Mouse (Mus musculus): ENCODE data around the gene Map3k15. TPM values are rescaled to one million over a fixed set of nuclear protein-coding genes. Genes with fewer than 3 reads are reported as not detected.

Gene Map3k15
- polyA plus RNA-seq, 1 experiment from 2014 or later: 1.8 TPM

DNA sequence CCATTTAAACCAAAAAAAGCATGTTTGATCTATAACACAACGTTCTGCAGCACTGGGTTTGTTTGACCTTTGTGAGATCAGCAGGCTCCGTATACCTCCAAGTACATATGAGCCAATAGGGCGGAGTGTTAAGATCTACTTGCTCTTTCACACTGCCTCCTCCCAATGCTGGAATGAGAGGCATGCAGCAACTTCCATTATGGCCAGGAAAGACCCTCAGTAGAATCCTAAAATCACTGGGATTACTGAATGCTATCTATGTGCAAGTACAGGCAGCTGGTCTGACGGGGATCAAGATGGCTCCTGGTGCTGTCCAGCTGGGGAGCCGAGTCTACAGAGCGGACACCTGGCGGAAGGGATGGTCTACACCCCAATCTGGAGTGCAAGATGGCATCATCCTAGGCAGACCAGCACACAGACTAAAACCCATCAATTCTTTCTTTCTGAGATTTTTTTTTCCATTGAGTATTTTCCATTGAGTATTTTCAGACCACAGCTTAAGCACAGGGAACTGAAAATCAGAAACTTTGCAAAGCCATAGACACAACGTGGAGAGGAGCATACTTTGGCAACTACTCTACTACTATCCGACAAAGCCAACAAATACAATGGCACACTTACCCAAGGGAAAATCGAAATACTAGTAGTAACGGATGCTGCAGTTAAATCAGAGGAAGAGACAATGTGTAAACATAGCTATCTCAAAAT, 146.1 kb downstream of the Map3k15 start:
- ChIA-PET POLR2A (no interaction called here), CTCF (interaction anchor here (1.0 kb wide), 1 partner anchor 32 kb away, joined by 3 read pairs; no protein-coding TSS in a partner anchor)
- no peak for TF ChIP-seq CTCF (IDR thresholded peaks at IDR 0.05)
- peaks cover 9% of the 10 kb centered on the region for H3K27me3 ChIP-seq
- no peak for ATAC-seq
- in situ Hi-C loops (cut with MboI; ENCODE audit: low pct_unique_long_range_greater_than_20kb): no loop called here
- no peak for DNase-seq (ENCODE audit: low read depth, low spot score)

DNA sequence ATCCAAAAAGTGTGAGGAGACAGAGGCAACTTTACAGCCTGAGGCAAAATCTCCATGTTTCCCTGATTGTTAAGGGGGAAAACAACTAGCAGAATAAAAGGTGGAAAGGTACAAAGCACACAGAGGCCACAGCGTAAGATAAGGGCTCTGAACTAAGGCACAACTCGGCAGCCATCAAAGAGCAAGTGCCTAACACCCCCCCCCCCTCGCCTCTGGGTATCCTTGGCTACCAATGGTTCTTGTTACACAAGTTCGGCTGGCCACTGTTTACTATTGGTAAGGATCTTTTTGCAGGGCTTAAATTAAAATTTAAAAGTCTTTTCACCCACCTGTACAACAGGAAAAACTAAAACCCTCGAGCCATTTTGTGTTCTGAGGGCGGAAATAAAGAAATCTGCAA, 147.5 kb downstream of the Map3k15 start:
- H3K27me3 ChIP-seq: peaks cover 9% of the 10 kb centered on the region
- no peak for TF ChIP-seq CTCF (IDR thresholded peaks at IDR 0.05)
- in situ Hi-C loops (cut with MboI; ENCODE audit: low pct_unique_long_range_greater_than_20kb): no loop called here
- ChIA-PET POLR2A (no interaction called here), CTCF (no interaction called here)
- no peak for DNase-seq (ENCODE audit: low read depth, low spot score)
- no peak for ATAC-seq

DNA sequence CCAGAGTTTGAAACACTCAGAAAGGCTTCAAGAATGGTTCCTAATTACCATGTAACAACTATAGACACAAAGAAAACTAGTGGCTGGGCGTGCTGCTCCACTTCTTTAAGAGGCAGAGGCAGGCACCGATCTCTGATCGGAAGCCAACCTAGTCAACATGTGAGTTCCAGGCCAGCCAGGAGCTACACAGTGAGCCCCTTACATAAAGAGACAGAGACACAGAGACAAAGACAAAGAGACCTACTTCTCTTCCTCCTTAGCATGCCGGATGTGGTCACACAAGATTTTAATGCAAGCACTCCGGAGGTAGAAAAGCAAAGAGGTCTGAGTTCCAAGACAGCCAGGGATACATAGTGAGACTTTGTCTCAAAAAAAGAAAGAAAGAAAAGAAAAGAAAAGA, 147.9 kb downstream of the Map3k15 start:
- ATAC-seq (no peak), DNase-seq (ENCODE audit: low read depth, low spot score) (no peak)
- ChIA-PET POLR2A (no interaction called here), CTCF (interaction anchor here (0.8 to 1.4 kb wide), 3 partner anchors 19 to 259 kb away, joined by 3 to 4 read pairs (median 3); no protein-coding TSS in a partner anchor)
- no peak for TF ChIP-seq CTCF (IDR thresholded peaks at IDR 0.05)
- in situ Hi-C loops (cut with MboI; ENCODE audit: low pct_unique_long_range_greater_than_20kb): no loop called here
- peaks cover 9% of the 10 kb centered on the region for H3K27me3 ChIP-seq

DNA sequence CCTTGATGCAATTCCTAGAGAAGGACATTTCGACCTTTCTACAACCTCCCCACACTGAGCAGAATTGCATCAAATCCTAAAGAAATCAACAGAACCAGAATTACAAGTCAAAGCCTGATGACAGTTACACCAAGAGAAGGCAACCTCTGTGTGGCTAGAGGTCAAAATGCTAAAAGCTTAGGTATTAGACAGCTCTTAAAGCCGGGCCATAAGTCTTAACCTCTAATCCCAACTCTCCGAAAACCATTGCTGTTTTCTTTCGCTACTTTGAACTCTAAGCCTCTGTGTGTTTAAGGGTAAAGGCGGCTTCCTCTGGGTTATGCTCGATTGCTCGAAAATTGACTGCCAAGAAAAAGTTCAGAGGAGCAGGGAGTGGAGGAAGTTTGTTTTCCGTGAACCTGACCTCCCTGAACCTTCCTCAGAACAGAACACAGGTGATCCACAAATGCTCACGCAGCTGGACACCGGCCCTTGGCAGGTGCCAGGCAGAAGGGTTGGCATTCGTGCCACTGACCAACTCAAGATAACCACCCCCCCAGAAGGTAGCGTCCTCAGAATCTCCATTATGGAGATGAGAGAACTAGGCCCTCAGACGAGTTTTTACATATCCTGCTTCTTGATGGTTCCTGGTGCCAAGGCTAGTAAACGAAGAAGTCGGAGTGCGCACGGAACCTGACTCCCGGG, 149.1 kb downstream of the Map3k15 start:
- CTCF ChIA-PET: interaction anchor here (0.8 to 1.4 kb wide), 3 partner anchors 20 to 258 kb away, joined by 3 to 4 read pairs (median 3); no protein-coding TSS in a partner anchor
- in situ Hi-C loops (cut with MboI; ENCODE audit: low pct_unique_long_range_greater_than_20kb): no loop called here
- POLR2A ChIA-PET: interaction anchor here (0.7 to 1.2 kb wide), 2 partner anchors 9 to 17 kb away, joined by 3 read pairs; no protein-coding TSS in a partner anchor
- no peak for TF ChIP-seq CTCF (IDR thresholded peaks at IDR 0.05)
- peaks cover 9% of the 10 kb centered on the region for H3K27me3 ChIP-seq
- ATAC-seq (no peak), DNase-seq (ENCODE audit: low read depth, low spot score) (no peak)

DNA sequence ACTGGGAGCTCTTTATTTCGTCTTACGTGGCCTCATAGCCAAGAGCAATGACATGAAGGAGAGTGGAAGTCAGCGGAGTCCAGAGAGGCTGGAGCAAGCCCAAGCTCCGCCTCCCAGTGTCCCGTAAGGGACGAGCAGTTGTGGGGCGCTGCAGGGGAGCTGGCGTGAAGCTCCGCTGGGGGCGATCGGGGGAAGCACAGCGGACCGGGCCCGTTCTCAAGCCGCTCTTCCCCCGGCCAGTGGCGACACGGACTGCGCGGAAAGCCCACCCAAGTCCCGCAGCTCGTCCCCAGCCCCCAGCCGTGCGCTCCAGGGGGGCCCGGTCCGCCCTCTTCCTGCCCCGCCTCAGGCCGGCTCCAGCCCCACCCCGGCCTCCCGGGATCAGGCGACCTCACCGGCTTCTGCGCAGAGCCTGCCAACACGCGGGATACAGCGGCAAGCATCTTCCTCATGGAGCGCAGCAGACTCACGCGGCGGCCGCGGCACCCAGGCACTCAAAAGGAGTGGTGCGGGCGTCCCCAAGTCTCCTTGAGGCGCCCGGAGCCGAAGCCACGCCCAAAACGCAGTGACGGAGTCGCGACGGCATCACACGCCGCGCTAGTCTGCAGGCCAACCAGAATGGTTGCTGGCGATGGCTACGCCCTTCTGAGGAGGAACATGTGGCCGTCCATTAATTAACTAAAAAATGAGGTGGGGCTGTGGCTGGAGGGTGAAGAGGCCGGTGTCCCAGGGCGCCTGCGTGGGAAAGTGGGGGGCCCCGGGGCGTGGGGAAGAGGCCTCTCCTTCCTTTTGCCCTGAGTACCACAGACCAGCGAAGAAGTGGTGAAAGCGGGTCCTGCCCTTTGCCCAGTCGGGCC, 149.9 kb downstream of the Map3k15 start, which contains the start of gene Pdha1:
Gene Pdha1 (minus strand): TSS at position 553 of the 857 bp plus-strand sequence.
- TF ChIP-seq CTCF (IDR thresholded peaks at IDR 0.05): no peak
- peaks cover 5% of the 10 kb centered on the region for H3K27me3 ChIP-seq
- in situ Hi-C loops (cut with MboI; ENCODE audit: low pct_unique_long_range_greater_than_20kb): no loop called here
- POLR2A ChIA-PET: interaction anchor here (0.7 to 1.2 kb wide), 2 partner anchors 8 to 17 kb away, joined by 3 read pairs; no protein-coding TSS in a partner anchor
- peak; percentile 19 for DNase-seq (ENCODE audit: low read depth, low spot score)
- ATAC-seq: peak; percentile 97
- CTCF ChIA-PET: interaction anchor here (0.6 to 1.4 kb wide), 2 partner anchors 21 to 236 kb away, joined by 3 read pairs; no protein-coding TSS in a partner anchor

DNA sequence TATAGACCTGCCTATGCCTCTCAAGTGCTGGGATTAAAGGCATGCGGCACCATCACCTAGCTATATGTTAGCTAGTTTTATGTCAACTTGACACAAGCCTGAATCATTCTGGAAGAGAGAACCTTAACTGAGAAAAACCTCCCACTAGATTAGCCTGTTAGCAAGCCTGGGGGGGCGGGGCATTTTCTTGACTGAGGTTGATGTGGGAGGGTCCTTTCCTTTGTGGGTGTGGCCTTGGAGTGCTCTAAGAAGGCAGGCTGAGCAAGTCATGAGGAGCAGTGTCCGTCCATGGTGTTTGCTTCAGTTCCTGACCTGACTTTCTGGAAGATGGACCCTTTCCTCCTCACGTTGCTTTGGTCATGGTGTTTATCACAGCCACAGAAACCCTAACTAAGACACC, 158.6 kb downstream of the Map3k15 start:
- CTCF ChIA-PET: interaction anchor here (1.4 kb wide), 1 partner anchor 30 kb away, joined by 3 read pairs; no protein-coding TSS in a partner anchor
- TF ChIP-seq CTCF (IDR thresholded peaks at IDR 0.05): no peak
- POLR2A ChIA-PET: interaction anchor here (0.8 kb wide), 1 partner anchor 9 kb away, joined by 3 read pairs; no protein-coding TSS in a partner anchor
- DNase-seq (ENCODE audit: low read depth, low spot score) (no peak), ATAC-seq (no peak)
- in situ Hi-C loops (cut with MboI; ENCODE audit: low pct_unique_long_range_greater_than_20kb): no loop called here
- H3K27me3 ChIP-seq: no peaks in the 10 kb centered on the region

DNA sequence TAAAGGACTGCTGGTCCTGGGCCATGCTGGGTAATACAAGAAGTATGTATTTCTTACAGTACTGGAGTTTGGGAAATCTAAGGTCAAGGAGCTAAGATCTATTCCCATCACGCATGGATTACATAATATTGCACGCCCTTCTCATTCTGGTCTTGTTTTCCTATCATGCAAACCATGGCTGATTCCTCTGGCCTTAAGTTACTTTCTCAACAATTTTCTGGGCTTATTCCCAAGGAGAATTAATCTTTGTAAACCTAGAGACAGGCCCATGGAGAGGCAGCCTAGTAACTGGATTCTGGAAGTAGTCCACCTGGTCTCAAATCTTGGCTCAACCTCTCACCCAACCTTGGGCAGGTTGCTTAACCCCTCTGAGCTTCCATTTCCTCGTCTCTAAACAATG, 159.2 kb downstream of the Map3k15 start:
- POLR2A ChIA-PET: no interaction called here
- in situ Hi-C loops (cut with MboI; ENCODE audit: low pct_unique_long_range_greater_than_20kb): no loop called here
- ATAC-seq (no peak), DNase-seq (ENCODE audit: low read depth, low spot score) (no peak)
- H3K27me3 ChIP-seq: no peaks in the 10 kb centered on the region
- TF ChIP-seq CTCF (IDR thresholded peaks at IDR 0.05): no peak
- CTCF ChIA-PET: interaction anchor here (1.4 kb wide), 1 partner anchor 31 kb away, joined by 3 read pairs; no protein-coding TSS in a partner anchor

DNA sequence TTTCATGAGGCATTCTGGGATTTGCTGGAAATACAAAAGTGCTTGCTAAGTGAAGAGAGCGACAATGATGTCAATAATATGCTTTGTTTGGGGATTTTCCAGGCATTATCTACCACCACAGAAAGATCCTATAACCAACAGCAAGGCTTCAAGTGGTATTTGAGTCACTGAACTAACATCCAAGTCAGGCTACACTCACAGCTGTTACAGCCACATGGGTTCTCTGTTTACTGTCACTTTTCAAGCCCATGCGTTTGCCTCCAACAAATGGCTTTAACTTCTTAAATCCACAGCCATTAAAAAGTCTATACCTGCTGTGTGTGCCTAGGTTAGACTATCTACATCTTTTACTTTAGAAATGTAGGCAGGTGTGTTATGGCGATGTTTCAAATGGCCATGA, 160.6 kb downstream of the Map3k15 start:
- ChIA-PET CTCF (no interaction called here), POLR2A (no interaction called here)
- no peak for DNase-seq (ENCODE audit: low read depth, low spot score)
- no peaks in the 10 kb centered on the region for H3K27me3 ChIP-seq
- in situ Hi-C loops (cut with MboI; ENCODE audit: low pct_unique_long_range_greater_than_20kb): no loop called here
- ATAC-seq: no peak
- no peak for TF ChIP-seq CTCF (IDR thresholded peaks at IDR 0.05)

DNA sequence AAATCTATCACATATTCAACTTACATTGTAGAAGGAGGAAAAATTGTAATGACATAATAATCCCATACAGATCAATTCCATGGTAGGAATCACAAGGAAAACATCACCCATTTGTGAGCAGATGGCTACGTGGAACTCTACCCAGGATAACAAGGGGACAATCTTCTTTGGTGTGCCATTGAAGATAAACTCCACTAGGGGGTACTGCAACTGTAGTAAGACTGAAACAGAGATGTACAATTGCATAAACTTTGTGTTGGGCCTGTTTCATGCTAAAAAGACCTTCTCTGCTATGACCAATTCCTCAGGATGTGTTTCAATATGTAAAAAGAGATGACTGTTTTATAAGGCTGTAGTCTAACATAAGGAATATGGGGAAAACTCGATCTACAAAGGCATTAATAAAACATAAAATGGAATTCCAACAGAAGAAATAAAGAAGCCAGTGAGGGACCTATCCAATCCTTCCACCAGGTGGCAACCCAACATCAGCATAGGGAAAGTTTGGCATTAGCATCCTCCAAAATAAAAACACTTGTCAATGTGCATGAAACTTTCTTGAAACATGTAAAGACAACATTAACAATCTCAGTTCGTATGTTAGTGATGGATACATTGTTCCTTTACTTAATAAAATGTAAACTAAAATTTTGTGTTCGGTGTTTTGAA, 165.0 kb downstream of the Map3k15 start:
- H3K27me3 ChIP-seq: no peaks in the 10 kb centered on the region
- in situ Hi-C loops (cut with MboI; ENCODE audit: low pct_unique_long_range_greater_than_20kb): loop anchor here (5.0 to 25.0 kb wide), 2 partner anchors 334 to 879 kb away; no protein-coding TSS in a partner anchor
- POLR2A ChIA-PET: no interaction called here
- peak; percentile 69 for ATAC-seq
- peak; percentile 68 for TF ChIP-seq CTCF (IDR thresholded peaks at IDR 0.05)
- CTCF ChIA-PET: interaction anchor here (1.1 kb wide), 1 partner anchor 16 kb away, joined by 3 read pairs; no protein-coding TSS in a partner anchor
- DNase-seq (ENCODE audit: low read depth, low spot score): no peak
